Mouse (Mus musculus): ENCODE data around the gene Cerk.

- TF ChIP-seq CTCF (IDR thresholded peaks at IDR 0.05; ENCODE audit: low read depth) (no peak), EP300 (IDR thresholded peaks at IDR 0.05; ENCODE audit: low read depth) (no peak)
Measured at GRCm38 (mm10) chr15:86168941-86169816, 16.8 kb downstream of the Cerk start.

Data from liver, postnatal 0 days (tissue).